Mouse (Mus musculus) ovary, postnatal 36 days (tissue): Measurements from ENCODE around the gene C2cd4d.

ENCODE experiments used
- DNase-seq: peaks from one replicate; pipeline ENCODE4 v3.0.0; 2022; ENCODE audit warnings: low spot score, mixed read lengths

The C2cd4d gene

GRCm38 (mm10) chr3:94362138-94362537 lies at the start of gene C2cd4d:
C2cd4d (plus strand) TSS chr3:94362438.
- no peak for DNase-seq

- DNase-seq, result no peak
These were observed 33.6 kb upstream of the C2cd4d start for GRCm38 (mm10) chr3:94328681-94329080.

GRCm38 (mm10) chr3:94334442-94334841 lies 27.8 kb upstream of the C2cd4d start:
- no peak for DNase-seq

GRCm38 (mm10) chr3:94338522-94338921 lies 23.7 kb upstream of the C2cd4d start:
- DNase-seq, result no peak

GRCm38 (mm10) chr3:94341959-94342422 lies 20.2 kb upstream of the C2cd4d start, which contains the start of gene Them5:
Them5 (plus strand) TSS chr3:94342099.
- peak; percentile 8 for DNase-seq

- no peak for DNase-seq
These were observed 19.7 kb upstream of the C2cd4d start for GRCm38 (mm10) chr3:94342552-94342951.

- DNase-seq, result no peak
These were observed 18.1 kb upstream of the C2cd4d start for GRCm38 (mm10) chr3:94344182-94344581.

GRCm38 (mm10) chr3:94344897-94345296 lies 17.3 kb upstream of the C2cd4d start:
- DNase-seq, result no peak

GRCm38 (mm10) chr3:94348146-94348545 lies 14.1 kb upstream of the C2cd4d start:
- no peak for DNase-seq

GRCm38 (mm10) chr3:94360812-94361211 lies 1.4 kb upstream of the C2cd4d start:
- no peak for DNase-seq

- peak; percentile 72 for DNase-seq
These were observed 1.3 kb downstream of the C2cd4d start for GRCm38 (mm10) chr3:94363291-94364153.

GRCm38 (mm10) chr3:94364154-94364526 lies 1.9 kb downstream of the C2cd4d start:
- DNase-seq, result no peak

GRCm38 (mm10) chr3:94366761-94367160 lies 4.5 kb downstream of the C2cd4d start:
- peak; percentile 62 for DNase-seq

GRCm38 (mm10) chr3:94367511-94367910 lies 5.3 kb downstream of the C2cd4d start:
- DNase-seq, result no peak

- no peak for DNase-seq
These were observed 6.4 kb downstream of the C2cd4d start for GRCm38 (mm10) chr3:94368631-94369030.

GRCm38 (mm10) chr3:94369709-94370108 lies 7.5 kb downstream of the C2cd4d start:
- DNase-seq, result no peak

- peak; percentile 85 for DNase-seq
These were observed 9.4 kb downstream of the C2cd4d start for GRCm38 (mm10) chr3:94371637-94372036.

- DNase-seq, result no peak
These were observed 9.8 kb downstream of the C2cd4d start for GRCm38 (mm10) chr3:94372038-94372437.

- peak; percentile 55 for DNase-seq
These were observed 10.4 kb downstream of the C2cd4d start, which contains the start of gene Rorc for GRCm38 (mm10) chr3:94372641-94373040. Rorc (plus strand) TSS chr3:94372794.

GRCm38 (mm10) chr3:94373090-94373489 lies 10.9 kb downstream of the C2cd4d start:
- no peak for DNase-seq

GRCm38 (mm10) chr3:94373597-94374011 lies 11.4 kb downstream of the C2cd4d start:
- DNase-seq, result peak; percentile 48

- DNase-seq, result no peak
These were observed 12.4 kb downstream of the C2cd4d start for GRCm38 (mm10) chr3:94374636-94375035.

- no peak for DNase-seq
These were observed 12.9 kb downstream of the C2cd4d start for GRCm38 (mm10) chr3:94375146-94375545.

GRCm38 (mm10) chr3:94375861-94376260 lies 13.6 kb downstream of the C2cd4d start:
- no peak for DNase-seq
